Mouse (Mus musculus) common myeloid progenitor, adult 5-6 weeks (primary cell): Measurements from ENCODE around the gene Wnt4. TPM values are rescaled to one million over a fixed set of nuclear protein-coding genes. Genes with fewer than 3 reads are reported as not detected.

Experiments
- total RNA-seq: library from RNA; stranded (forward); fragments of 200-1000, 187-1606 nt; gene quantifications from 2 replicates; pipeline ENCODE4 v1.2.3, GENCODE M21; 2017

The Wnt4 gene
- total RNA-seq, 1 experiment from 2014 or later, result not detected

Other genes with a start within 250 kb of the Wnt4 start
- 6.6 and 9.9 TPM in 2 replicates for gene Zbtb40, start 228.7 kb upstream of the Wnt4 start, total RNA-seq
- 481 and 507 TPM in 2 replicates for gene Cdc42, start 80.2 kb downstream of the Wnt4 start, total RNA-seq
- not detected in 2 replicates for gene Cela3a, start 132.3 kb downstream of the Wnt4 start, total RNA-seq
- gene Cela3b, start 153.1 kb downstream of the Wnt4 start, total RNA-seq, result not detected in 2 replicates
- not detected in 2 replicates for gene 1700013G24Rik, start 175.8 kb downstream of the Wnt4 start, total RNA-seq
- under 0.01 TPM in 1 of 2 replicates, not detected in the other for gene Hspg2, start 191.3 kb downstream of the Wnt4 start, total RNA-seq